8 mouse cellular contexts compared by ENCODE assay signal in the genomic region with DNA sequence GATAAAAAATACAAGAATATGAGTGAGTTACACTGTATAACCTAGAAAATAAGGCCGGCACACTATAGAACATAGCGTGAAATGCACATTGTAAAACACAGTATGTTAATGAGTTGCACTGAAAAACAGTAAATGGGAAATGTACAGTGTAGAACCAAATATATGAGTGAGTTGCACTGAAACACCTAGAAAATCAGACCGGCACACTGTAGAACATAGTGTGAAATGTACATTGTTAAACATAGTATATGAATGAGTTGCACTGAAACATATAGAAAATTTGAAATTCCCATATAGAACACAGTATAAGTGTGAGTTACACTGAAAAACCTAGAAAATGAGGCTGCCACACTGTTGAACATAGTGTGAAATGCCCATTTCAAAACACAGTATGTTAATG.
DNase-seq lines count a peak whose midpoint lies in the region; ATAC-seq lines count a peak whose summit lies in the region.

No protein-coding gene starts in this region.

- H3K9me3 ChIP-seq in kidney, embryonic 16.5 days (ENCODE audit: low read length), result no peaks in the 10 kb centered on the region

- no peak overlapping the region for H3K4me3 ChIP-seq in kidney, embryonic 16.5 days (ENCODE audit: low read length)

- no peak overlapping the region for H3K27ac ChIP-seq in kidney, embryonic 16.5 days (ENCODE audit: low read length)

- no peak overlapping the region for H3K4me2 ChIP-seq in kidney, embryonic 16.5 days (replicated peaks; ENCODE audit: low read depth, low read length)

- no peaks in the 10 kb centered on the region for H3K4me1 ChIP-seq in kidney, embryonic 16.5 days (ENCODE audit: insufficient read depth, low read length)

- peak; percentile 99 for ATAC-seq in kidney, embryonic 16.5 days (ENCODE audit: low FRiP score, low TSS enrichment)

- H3K9ac ChIP-seq in kidney, embryonic 16.5 days (replicated peaks; ENCODE audit: low read length), result no peak overlapping the region

- DNase-seq in spleen, postnatal 10 days (ENCODE audit: low spot score in 2 of 2), result peak; percentile 4 to 60
- no peak for DNase-seq in spleen, adult 12 weeks (ENCODE audit: low spot score)
- peak; percentile 51 for DNase-seq in brain, adult 2 months (ENCODE audit: low read depth, low spot score)
- peak; percentile 95 for DNase-seq in forelimb bud, embryonic 11.5 days (ENCODE audit: low read depth, low spot score)
- peak; percentile 84 for DNase-seq in mesoderm, embryonic 11.5 days (ENCODE audit: low read depth, low spot score)
- peak; percentile 64 for DNase-seq in testis, postnatal 10 days (ENCODE audit: low spot score)
- DNase-seq in natural killer cell, adult 2 months (ENCODE audit: low spot score in 2 of 2), result no peak

- no peaks in the 10 kb centered on the region for H3K36me3 ChIP-seq in kidney, embryonic 16.5 days (ENCODE audit: insufficient read depth, low read length)

- no peaks in the 10 kb centered on the region for H3K27me3 ChIP-seq in kidney, embryonic 16.5 days (ENCODE audit: insufficient read depth, low read length)

- 72% methylated on average over 3 of the region's 3 CpGs for WGBS in kidney, embryonic 16.5 days

Comparison
In these comparisons a context has a peak if more than half of its experiments do, and no peak if none do; other contexts are left out.
1. DNase-seq: peak in spleen, postnatal 10 days (2 of 2), brain, adult 2 months (single experiment), forelimb bud, embryonic 11.5 days (single experiment), mesoderm, embryonic 11.5 days (single experiment) and testis, postnatal 10 days (single experiment); none in spleen, adult 12 weeks (single experiment) and natural killer cell, adult 2 months (0 of 2).